Mouse (Mus musculus) left cerebral cortex, postnatal 36 days (tissue): Measurements from ENCODE around the gene Ifnl2. TPM values are rescaled to one million over a fixed set of nuclear protein-coding genes. Genes with fewer than 3 reads are reported as not detected.
"Not testable (repeated sequence)": the region's sequence is repeated elsewhere in the genome, so short reads cannot be mapped to it uniquely, and the experiment has no call there.

ENCODE experiments used
- DNase-seq, 2 experiments: peaks; one replicate each; pipeline ENCODE4 v3.0.0; 2021 to 2022; ENCODE audit warnings: low spot score in 2 of 2, mixed read lengths in 1 of 2
- intact Hi-C: fragments of 180-260 bp; cut with DNase I; formaldehyde crosslinking; loops from one replicate; pipeline ENCODE4 v1.15.1; 2025
- total RNA-seq, 2 experiments: library from RNA; stranded (reverse); gene quantifications; 2 replicates each; pipeline ENCODE4 v1.2.3; 2021

The Ifnl2 gene
- total RNA-seq, result not detected

DNA sequence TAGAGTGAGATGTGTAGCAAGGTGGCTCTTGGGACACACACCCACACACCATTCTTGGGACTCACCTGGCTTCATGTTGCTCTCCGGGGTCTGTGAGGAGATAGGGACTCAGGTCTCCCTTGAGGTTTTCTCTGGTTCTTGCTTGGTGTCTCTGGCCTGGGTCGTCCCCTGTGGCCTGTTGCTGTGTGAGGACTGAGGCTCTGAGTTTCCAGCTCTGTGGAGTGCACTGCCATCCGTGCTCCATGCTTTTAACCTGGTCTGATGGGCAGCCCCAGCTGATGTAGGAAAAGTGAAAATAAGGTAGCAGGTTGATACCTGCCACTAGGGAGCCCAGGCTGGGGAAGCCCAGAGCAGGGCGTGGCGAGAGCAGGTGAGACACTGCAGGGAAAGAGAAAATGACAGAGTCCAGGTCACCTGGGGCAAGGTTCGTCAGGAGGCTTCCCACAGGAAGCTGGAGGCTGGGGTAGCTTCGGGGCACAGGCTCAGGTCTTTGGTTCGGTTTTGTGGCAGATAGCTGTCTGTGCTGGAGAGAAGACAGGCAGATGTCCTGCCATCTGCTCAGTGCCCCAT lies at the start of gene Ifnl2:
Ifnl2 (minus strand) TSS at position 51 of the 570 bp plus-strand sequence.
- DNase-seq, intact Hi-C loops: not testable (repeated sequence)

DNA sequence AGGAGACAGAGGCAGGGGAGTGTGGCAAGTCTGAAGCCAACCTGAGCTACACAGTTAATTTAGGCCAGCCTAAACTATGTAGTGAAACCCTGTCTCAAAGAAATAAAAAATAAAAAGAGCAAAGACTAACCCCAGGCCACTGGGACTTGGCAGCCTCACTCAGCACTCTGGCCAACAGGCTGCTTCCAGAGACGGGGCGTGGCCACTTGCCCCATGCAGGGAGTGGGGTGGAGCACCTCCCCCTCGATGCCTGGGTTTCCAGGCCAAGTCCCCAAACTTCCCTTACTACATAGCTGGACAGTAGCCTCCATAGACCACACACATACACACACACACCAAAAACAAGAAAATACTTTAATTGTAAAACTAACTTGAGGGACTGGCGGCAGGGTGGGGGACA lies 48.2 kb upstream of the Ifnl2 start:
- no peak for DNase-seq
- intact Hi-C loops, result no loop called here

DNA sequence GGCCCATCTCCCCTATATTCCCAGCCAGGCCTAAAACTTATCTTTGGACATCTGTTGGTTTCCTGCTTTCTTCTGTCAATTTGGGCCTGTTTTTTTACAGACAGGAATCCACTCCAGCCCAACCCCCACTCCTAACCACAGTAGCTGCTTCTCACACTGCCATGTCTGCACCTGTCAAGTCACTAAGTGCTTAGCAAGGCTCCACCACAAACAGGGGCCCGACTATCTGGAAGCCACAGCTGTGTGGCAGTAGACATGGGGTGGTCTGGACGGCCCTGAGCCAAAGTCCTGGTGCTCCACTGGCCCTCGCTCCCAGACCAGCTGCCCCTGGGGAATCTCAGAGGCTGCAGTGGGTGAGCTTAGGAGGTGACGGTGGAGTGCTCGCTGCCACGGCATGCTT lies 47.5 kb upstream of the Ifnl2 start:
- no peak for DNase-seq
- intact Hi-C loops, result no loop called here

DNA sequence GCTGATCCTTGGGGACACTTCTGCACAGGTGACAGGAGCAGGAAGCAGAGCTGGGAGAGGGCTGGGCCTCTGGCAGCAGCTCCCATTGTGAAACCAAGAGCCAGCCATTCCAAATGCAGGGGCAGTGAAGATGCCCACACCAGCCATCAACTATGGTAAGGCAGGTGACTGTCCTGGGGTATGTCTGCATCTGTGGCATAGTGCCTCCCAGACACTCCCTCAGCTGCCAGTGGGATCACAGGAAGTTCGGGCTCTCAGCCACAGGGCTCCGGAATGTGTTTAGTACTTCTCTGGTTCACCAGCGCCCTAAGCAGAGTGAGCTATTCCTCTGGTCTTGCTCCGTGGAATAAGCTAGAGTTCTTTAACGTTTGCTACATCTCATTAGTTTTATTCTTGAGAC lies 46.8 kb upstream of the Ifnl2 start:
- DNase-seq, result no peak
- intact Hi-C loops, result no loop called here

DNA sequence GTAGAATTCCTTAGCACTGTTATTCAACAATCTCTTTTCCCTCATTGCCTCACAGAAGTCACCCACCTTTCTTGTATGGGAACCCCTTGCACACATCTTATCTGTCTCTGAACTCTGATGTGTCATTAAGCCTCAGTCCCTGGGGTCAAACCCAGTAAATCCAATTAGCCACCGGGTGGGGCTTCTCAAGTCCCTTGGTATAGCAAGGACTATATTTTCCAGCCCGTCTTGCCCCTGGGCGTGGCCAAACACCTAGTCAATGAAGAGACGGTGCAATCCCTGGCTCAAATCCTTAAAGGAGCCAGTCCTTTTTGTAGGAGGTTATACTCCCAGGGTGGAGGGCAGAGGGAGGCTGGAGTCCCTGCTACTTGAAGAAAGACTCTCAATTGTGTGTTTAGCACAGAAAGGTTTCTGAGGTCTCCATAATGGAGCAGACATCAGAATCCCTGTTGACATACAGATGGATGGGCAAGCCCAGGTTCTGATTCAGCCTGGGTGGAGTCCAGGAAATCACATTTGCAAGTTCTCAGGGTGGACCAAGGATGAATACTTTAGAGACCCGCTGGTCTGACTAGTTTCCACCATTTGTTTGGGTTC lies 45.8 kb upstream of the Ifnl2 start:
- DNase-seq, result no peak
- intact Hi-C loops, result no loop called here

DNA sequence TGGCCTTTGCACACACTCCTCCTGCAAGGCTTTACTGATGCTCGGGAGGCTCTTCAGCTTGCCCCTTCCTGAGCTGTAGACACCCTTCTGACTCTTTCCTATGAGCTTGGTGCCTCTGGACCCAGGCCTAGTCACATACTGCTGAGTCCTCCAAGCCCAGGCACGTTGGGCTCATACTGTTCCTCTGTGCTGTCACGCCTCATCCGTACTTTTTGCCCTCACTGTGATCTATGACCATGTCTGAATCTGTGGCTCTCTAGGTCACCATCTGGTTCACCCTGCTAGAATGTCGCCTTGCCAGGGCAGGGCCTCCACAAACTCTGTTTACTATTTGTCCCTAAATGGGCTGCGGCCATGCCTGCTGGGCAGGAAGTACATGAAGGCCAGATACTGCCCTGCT lies 42.8 kb upstream of the Ifnl2 start:
- no peak for DNase-seq
- intact Hi-C loops, result no loop called here

DNA sequence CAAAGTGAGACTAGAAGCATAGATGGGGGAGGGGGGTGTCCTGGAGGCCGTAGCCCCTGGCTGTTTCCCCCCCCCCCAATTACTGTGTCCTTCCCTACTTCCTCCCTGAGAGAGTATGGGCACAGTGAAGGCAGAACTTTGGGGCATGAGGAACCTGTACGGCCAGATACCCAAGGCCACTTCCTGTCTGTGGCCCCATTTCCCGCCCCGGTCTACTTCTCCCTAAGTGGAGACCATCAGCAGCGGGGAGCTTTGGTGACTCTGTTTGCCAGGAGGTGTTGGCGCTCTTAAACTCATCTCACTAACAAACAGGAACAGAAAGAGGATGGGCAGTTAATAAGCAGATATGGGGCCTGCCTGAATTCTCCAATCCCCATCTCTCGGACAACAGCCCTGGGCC lies 37.4 kb upstream of the Ifnl2 start:
- DNase-seq, result no peak
- intact Hi-C loops, result no loop called here

DNA sequence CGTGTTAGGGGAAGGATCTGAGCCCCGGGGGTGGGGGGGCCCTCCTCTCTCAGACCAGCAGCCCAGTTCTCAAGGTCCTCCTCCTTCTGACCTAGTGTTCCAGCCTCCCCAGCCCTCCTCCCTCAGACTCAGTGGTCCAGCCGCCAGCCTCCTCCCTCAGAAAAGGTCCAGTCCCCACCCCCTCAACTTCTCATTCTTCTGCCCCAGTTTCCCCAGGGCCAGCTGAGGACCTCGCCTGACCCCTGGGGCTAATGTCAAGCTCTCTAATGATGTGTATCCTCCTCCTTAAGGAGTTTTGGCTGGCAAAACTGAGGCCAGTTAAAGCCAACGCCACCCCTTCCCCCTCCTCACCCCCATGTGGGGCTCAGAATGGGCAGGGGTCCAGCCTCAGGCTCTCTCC lies 36.9 kb upstream of the Ifnl2 start, which contains the start of gene Nccrp1:
Nccrp1 (minus strand) TSS at position 101 of the 400 bp plus-strand sequence.
- no peak for DNase-seq
- intact Hi-C loops, result no loop called here

DNA sequence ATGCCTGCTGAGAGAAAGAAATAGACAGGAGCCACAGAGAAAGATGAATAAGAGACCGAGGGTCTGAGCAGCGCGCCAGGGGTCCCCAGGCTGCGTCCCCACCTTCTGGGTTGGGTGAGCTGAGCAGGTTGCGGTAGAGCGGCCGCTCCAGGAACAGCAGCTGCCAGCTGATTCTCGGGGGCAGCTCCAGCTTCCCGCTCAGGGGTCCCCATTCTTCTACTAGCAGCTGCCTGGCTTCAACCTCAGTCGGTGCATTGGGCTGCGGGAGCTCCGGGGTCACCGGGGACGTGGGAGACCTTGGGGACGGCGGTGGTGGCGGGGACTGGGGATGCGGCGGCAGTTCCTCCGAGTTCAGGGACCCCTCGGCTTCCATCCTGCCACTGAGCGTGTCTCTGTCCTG lies 36.4 kb upstream of the Ifnl2 start:
- intact Hi-C loops, result no loop called here
- no peak for DNase-seq

DNA sequence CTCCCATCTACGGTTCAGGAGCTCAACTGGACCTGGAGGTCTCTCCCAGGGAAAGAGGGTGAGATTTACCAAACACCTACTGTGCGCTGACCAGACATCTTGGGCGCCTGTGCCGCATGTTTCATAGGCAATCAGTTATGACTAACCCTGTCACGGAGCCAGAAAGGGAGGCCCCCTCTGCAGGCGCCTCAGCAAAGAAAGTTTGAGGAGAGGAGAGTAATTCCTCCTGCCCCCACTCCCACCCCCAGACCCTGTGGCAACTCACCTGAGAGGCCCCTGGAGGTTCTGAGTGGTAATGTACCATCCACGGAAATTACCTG lies 35.6 kb upstream of the Ifnl2 start:
- intact Hi-C loops, result no loop called here
- no peak for DNase-seq

DNA sequence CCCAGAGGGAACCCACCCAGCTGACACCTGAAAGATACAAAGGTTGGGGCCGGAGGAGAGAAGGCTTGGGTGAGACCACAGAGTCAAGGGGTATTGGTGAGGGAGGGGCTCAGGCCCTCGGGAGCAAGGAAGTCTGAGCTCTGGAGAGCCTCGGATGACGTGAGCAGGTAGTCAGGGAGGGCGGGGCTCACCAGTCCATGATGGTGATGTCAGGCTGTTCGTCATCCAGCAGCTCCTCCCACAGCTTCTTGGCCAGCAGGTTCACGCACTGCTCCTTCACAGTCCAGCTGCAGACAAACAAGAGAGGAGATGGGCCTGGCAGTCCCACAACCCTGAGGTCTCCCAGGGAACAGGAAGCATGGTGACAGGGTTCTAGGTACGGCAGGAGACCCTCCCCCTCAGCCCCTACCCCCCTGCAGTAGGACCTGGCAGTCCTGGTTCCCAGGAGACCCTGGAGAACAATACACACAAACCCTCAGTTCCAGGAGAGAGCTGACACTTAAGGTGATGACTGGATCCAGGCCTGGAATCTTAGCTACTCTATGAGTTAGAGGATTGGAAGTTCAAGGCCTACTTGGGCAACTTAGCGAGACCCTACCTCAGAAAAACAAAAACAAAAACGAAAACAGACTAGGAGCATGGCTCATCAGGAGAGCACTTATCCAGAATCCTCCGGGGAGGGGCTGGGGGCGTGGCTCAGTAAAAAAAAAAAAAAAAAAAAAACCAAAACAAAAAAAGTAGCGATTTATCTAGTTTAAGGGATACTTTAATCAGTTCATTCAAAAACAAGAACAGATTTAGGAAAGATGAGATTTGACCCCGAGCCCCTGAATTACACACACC lies 35.0 kb upstream of the Ifnl2 start:
- intact Hi-C loops, result no loop called here
- DNase-seq, result no peak

DNA sequence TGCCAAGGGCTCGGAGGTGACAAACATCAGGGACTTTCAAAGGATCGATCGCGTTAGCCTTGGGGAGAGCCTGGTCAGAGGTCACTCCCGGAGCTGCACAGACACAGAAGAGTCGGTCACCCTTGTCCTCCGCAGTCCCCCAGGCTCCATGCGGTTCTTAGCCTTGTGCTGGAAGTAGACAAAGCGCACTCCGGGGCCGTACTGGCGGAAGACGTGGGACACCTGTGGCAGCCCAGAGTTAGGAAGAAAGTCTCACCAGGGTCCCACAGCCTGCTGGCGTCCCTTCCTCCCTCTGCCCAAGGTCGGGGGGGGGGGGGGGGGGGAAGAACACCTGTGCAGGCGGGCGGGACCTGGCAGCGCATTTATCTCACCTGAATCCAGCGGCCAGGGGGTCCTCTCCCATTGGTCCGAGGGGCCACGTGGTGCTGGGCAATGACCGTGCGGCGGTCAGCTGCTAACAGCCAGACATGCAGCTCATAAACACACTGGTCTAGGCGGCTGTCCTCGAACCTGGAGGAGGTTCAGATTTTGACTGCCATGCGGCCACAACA lies 33.9 kb upstream of the Ifnl2 start:
- intact Hi-C loops, result no loop called here

DNA sequence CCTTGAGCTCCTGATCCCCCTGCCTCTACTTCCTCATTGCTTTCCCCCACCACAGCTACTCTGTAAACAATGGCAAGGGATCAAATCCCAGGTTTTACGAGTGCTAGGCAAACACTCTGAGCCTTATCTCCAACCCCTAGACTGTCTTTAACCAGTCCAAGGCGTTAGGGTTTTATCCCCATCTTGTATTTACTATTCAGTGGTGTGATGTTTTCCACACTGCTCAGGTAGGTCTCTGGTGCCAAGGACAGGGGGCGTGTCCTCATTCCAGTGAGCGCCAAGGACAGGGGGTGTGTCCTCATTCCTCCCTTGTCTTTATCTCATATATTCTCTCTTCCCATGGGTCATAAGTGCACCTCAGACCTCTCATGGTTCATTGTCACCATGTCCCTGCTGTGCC lies 30.3 kb upstream of the Ifnl2 start, which contains the start of gene Sycn:
Sycn (plus strand) TSS at position 360 of the 400 bp plus-strand sequence.
- intact Hi-C loops, result no loop called here
- DNase-seq, result no peak

More for the DNA sequence above, 33.9 kb upstream of the Ifnl2 start:
- no peak for DNase-seq

DNA sequence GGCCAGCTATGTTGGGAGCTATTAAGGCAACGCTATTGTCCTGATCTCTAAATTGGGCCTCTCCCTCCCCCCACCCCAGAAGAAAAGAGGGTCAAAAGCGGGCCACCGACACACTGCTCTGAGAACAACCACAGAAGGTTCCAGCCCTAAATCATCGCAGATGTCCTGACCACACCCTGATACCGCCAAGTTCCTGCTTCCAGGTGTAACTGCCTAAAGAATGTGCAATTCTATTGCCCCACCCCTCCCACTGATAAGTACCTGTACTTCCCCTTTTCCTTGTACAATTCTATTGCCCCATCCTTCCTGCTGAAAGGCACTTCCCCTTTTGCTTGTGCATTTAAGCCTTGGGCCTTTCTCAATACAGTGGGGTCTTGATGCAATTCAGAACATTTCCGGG lies 28.6 kb upstream of the Ifnl2 start:
- intact Hi-C loops, DNase-seq: not testable (repeated sequence)

DNA sequence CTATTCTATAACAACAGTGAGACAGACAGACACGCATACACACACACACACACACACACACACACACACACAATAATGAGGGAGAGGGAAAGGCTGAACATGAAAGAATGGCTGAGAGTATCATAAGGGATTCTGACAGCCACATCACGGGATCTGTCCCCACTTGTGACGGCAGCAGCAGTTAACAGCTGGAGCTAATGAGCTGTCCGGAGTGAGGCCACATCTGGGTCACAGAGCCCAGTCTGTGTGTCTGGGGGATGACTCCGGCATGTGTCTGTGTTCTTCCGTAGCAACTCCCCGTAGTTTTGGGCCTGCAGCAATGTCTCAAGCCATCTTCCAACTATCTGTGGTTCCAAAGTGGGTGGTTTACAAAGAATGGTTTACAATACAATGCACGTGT lies 21.8 kb upstream of the Ifnl2 start:
- DNase-seq, result no peak
- intact Hi-C loops, result no loop called here

DNA sequence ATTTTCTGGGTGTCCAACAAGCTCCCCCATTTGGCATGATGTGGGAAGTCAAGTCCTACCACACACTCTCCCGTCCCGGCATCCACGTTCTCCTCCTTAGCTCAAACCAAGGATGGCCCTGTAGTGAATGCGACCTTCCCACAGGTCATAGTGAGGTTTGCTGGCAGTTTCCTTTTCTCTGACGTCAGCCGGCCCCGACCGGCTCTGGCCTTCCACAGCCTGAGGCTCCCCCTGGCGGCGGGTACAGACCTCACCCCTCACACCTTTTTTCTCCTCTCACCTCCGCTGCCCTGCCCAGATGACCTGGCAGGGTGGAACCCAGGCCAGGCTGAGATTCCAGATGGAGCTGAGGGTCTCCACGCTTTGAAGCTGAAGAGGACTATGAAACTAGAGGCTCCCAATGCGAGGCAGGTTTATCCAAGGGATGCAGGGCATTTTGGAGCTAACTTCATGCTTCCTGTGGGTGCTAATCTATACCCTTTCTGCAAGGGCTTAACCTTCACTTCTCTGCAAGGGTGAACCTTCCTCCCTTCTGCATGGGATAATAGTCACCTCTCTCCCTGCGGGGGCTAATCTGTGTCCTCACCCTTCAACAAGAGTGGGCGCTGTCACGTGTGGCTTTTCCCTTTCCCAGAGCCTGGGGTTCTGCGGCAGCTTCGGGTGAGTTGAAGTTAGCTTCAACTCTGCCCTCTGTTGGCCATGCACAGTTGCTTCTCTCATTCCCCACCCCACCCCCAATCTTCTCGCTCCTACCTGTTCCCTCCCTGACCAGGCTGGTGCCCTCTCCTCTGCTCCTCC lies 17.9 kb upstream of the Ifnl2 start:
- intact Hi-C loops, result loop anchor here (2.0 to 5.0 kb wide), 2 partner anchors 36 to 81 kb away; no protein-coding TSS in a partner anchor
- peak; percentile 49 to 52 for DNase-seq

DNA sequence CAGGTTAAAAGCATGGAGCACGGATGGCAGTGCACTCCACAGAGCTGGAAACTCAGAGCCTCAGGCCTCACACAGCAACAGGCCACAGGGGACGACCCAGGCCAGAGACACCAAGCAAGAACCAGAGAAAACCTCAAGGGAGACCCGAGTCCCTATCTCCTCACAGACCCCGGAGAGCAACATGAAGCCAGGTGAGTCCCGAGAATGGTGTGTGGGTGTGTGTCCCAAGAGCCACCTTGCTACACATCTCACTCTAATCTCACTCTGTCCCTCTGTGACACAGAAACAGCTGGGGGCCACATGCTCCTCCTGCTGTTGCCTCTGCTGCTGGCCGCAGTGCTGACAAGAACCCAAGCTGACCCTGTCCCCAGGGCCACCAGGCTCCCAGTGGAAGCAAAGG lies 12.3 kb upstream of the Ifnl2 start, which contains the start of gene Ifnl3:
Ifnl3 (plus strand) TSS at position 301 of the 400 bp plus-strand sequence.
- intact Hi-C loops, DNase-seq: not testable (repeated sequence)

DNA sequence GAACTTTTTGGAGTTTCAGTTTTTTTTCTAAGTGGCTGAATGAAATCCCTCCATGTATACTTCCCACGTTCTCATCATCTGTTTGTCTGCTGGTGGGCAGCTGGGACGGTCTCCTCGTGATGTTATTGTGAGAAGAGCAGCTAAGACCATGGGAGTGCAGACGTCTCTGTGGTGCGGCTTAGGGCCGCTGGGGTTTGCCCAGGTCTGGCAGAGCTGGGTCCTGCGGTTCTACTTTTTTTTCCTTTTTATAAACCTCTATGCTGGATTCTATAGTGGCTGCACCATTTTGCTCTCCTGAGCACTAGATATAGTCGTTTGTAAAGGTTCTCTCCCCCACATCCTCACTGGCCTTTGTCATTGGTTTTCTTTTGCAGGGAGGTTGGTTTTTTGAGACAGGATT lies 1.2 kb upstream of the Ifnl2 start:
- no peak for DNase-seq
- intact Hi-C loops, result no loop called here

DNA sequence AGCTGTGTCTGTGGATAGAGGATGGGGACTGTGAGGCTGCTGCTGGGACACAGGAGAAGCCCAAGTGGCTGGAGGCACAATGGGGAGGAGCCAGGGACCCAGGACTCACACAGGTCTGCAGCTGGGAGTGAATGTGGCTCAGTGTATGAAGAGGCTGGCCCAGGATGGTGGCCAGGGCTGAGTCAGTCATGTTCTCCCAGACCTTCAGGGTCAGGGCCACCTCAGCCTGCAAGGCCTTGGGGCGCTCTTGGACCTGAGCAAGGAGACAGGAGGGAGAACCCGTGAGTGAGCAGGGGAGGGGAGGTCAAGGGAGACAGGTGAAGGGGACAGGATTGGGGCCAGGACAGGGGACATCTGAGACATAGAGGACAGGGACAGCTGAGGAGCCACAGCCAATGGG lies 1.1 kb downstream of the Ifnl2 start:
- intact Hi-C loops, DNase-seq: not testable (repeated sequence)

DNA sequence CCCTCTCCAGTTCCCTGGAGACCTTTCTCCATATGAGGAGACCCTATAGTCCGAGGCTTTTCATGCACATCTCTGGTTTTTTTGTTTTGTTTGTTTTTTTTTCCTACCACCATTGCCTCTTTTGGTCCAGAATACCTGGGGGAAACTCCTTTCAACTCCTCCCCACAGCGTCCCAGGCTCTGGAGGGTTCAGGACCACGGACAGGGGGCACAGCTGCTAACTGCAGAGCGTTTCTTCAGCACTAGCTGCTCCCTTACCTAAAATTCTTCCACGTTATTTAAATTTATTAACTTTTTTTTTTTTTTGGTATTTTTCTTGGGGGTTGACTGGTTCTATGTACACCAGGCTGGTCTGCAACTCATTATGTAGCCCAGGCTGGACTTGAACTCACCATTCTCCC lies 4.7 kb downstream of the Ifnl2 start:
- DNase-seq, result no peak
- intact Hi-C loops, result no loop called here
